Mouse (Mus musculus) left cerebral cortex, postnatal 4 days (tissue): ENCODE measurements around the gene Fam90a1b. TPM values are rescaled to one million over a fixed set of nuclear protein-coding genes. Genes with fewer than 3 reads are reported as not detected.
"Not testable (repeated sequence)": the region's sequence is repeated elsewhere in the genome, so short reads cannot be mapped to it uniquely, and the experiment has no call there.

Experiments
- DNase-seq: peaks from one replicate; pipeline ENCODE4 v3.0.0-alpha.2; 2022
- intact Hi-C: fragments of 180-260 bp; cut with DNase I; formaldehyde crosslinking; loops from one replicate; pipeline ENCODE4 v1.15.1; 2025
- microRNA-seq: library from miRNA; unstranded; fragments of <30 nt; microRNA quantifications from one replicate; pipeline ENCODE4 v1.2.0, GENCODE M21; 2022
- total RNA-seq, 2 experiments: library from RNA; stranded (reverse); gene quantifications; 2 replicates each; pipeline ENCODE4 v1.2.3; 2021

The Fam90a1b gene
- total RNA-seq, result under 1 TPM in 1 of 2 experiments, not detected in 1; 0.46 TPM

DNA sequence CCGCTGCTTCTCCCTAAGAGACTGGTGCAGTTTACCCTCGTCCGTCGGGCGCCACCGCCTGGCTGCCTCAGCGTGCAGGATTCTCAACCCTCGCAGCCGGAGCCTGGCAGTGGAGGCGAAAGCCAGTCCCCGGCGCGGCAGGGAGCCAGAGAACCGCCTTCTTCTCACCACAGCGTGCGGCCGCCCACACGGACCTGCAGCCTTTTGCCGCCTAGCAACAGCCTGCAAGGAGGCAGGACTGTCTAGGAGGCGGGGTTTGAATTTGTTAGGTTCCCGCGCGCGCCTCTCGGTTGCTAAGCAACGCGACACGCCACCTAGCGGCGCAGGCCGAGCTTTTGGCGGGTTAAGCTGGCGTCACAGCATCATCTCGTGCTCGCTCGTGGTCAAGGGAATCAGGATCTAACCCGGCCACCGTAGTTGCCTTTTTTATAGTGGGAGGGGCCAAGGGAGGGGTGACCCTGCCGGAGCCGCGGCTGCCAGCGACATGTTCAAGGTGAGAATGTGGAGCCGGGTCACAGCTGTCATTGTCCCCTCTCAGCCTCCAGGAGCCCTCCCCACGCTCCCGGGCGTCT, at the start of gene Fam90a1b, which contains the start of gene Apoo:
Gene Fam90a1b (minus strand): TSS at position 108 of the 572 bp plus-strand sequence.
Gene Apoo (plus strand): TSS at position 448 of the 572 bp plus-strand sequence.
- peak; percentile 96 for DNase-seq
- intact Hi-C loops, result loop anchor here (10.0 kb wide), 1 partner anchor 132 kb away; the partner anchor contains the start of gene Klhl15

DNA sequence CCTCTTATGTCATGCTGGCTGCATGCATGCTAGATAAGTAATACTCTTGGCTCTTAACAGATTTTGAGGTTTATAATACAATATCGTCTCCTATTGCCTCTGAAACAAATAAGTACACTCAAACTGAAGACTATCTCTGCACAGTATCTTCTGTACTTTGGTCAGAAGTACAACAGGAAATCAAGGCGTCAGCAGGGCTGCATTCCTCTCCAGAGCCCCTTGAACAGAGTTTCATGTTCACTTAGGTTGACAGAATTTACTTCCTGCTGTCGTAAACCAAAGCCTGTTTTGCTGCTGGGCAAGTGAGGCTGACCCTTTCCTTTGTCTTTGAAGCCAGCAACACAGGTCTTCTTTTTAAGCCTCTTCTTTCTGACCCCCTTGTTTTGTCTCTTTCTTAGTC, 42.4 kb upstream of the Fam90a1b start:
- DNase-seq, result no peak
- intact Hi-C loops, result no loop called here

DNA sequence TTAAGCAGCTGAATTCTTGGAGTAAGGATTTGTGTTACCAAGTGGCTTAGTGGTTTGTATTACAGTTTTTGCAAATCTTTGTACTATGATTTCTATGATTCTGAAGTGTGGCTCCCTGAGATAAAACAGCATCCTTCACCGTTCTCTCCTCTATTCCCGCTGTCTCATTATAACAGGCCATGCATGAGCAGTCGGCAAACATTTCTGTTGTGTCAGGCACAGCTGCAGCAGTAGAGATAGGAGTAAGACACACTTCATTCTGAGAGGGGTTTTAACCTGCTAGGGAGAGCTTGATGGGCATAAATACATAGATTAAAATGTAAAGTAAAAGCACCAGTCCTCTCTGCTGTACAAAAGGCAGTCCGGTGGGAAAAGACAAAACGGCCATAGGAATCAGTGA, 12.2 kb upstream of the Fam90a1b start:
- intact Hi-C loops, result no loop called here

DNA sequence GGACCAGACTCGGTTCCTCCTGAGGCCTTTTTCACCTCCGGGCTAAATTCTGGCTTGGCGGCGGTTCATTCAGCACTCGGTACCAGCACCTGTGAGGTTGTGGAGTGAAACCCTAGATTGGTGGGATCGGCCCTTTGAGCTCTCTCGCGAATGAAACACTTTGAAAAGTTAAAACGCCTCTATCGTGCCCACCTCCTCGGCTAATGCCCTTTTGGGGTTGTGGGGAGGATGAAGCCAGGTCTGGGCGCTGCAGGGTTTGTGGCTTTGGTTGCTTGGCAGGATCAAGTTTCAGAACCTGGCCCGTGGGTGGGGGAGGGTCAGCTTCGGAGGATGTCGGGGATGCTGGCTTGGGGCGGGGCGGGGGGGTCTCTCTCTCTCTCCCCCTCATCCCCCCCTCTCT, 671 bp upstream of the Fam90a1b start:
- intact Hi-C loops, result loop anchor here (10.0 kb wide), 1 partner anchor 132 kb away; the partner anchor contains the start of gene Klhl15
- DNase-seq, result peak; percentile 45

More for the DNA sequence above, 12.2 kb upstream of the Fam90a1b start:
- DNase-seq, result no peak

DNA sequence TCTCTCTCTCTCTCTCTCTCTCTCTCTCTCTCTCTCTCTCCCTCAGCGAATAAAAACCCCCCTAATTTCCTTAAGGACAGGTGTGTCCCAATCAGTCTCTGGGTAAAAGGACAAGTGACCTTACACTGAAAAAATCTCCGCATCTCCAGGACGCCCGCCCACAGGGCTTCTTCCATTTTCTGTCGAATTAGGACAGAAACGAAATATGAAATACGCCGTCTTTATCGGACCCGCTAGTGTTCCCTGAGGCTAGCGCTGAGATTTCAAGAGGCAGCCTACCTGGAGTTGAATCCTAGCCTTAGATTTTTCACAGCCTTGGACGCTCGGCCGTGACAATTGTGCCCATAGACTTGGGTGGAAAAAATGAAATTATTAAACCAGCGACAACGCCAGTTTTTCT, 548 bp downstream of the Fam90a1b start:
- DNase-seq, result peak; percentile 1
- intact Hi-C loops, result loop anchor here (10.0 kb wide), 1 partner anchor 131 kb away; the partner anchor contains the start of gene Klhl15

DNA sequence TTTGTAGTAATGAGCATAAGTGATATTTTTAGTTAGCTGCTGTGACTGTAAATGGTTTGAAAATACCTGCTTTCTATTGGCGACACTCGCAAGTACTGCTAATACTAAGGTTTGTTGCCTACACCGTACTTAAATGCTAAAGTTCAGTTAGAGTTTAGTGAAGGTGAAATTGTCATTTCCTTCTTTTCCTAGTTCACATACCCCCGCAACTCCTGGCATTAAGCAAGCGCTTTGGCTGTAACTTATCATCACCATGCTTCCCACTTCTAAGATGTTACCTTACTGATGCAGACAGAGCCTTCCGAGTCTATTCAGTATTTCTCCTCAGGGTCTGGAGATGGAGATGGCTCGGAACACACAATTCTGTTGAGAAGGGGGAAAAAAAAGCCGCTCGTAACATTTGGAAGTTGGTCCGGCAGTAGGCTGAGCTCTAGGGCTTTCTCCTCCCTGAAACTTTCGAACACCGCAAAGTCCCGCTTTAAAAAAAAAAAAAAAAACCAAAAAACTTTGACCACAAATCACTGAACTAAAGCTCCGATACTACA, 1.1 kb downstream of the Fam90a1b start:
- no peak for DNase-seq

DNA sequence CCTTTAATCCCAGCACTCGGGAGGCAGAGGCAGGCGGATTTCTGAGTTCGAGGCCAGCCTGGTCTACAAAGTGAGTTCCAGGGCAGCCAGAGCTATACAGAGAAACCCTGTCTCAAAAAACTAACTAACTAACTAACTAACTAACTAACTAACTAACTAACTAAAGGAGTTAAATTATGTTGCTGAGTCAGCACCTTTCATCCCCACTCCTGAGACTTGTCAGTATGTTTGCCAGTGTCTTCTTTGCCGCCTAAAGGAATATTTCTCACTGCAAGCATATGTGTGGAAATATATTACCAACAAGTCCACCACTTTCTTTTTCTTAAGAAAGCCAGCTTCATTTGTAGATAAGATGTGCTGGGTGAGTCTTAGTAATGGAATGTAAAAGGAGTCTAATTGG, 22.9 kb downstream of the Fam90a1b start:
- DNase-seq, intact Hi-C loops: not testable (repeated sequence)

More for the DNA sequence above, 1.1 kb downstream of the Fam90a1b start:
- intact Hi-C loops, result loop anchor here (10.0 kb wide), 1 partner anchor 131 kb away; the partner anchor contains the start of gene Klhl15

DNA sequence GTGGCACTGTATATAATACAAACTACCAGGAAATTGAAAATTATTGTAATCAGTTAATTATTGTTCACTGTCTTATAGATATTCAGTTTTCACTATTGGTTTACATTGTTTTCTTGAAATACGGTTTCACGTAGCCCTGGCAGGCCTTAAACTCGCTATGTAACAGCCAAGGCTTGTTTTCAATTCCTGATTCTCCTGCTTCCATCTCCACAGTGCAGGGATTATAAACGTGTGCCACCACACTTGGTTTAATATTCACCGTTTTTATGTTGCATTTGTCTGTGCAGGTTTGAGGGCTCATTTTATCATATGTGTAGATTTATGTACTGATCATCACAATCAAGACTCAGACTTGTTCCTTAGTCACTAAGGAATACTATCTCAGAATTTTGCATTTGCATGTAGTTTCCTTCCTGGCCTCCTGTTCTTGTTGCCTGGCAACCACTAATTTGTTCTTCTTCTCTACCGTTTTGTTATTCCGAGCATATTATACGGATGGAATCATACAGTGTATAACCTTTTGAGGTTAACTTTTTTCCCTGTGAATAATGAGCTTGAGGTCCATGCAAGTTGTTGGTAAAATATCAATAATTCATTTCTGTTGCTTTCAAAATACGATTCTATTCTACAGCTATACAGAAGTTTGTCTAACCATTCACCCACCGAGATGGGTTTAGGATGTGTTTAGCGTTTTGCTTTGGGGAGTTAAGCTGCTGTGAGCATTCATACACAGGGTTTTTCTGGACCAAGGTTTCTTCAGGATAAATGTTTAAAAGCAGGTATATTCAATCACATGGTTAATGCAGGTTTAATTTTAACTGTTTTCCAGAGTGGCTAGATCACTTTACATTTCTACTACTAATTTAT, 45.3 kb downstream of the Fam90a1b start:
- intact Hi-C loops, result no loop called here
- DNase-seq, result no peak

Small RNAs within 50 kb of the gene (microRNA-seq; reads per million reads assigned to microRNA genes)
- not detected for gene Gm44477

Other genes with a start within 250 kb of the Fam90a1b start
- gene Zfx, start 243.1 kb downstream of the Fam90a1b start, total RNA-seq, result 10 to 100 TPM; 27.3 to 31.9 TPM
- gene Eif2s3x, start 153.9 kb downstream of the Fam90a1b start, total RNA-seq, result 100 to 1,000 TPM; 167 to 244 TPM
- gene Klhl15, start 132.2 kb downstream of the Fam90a1b start, total RNA-seq, result 10 to 100 TPM; 17.5 to 18.7 TPM
- 10 to 100 TPM; 50.7 to 59.8 TPM for gene Apoo, start 340 bp upstream of the Fam90a1b start, total RNA-seq
- gene Maged1, start 175.4 kb upstream of the Fam90a1b start, total RNA-seq, result 100 to 1,000 TPM; 517 to 564 TPM